Mouse (Mus musculus) testis, adult 2 months (tissue): ENCODE data around the gene Vwa3a.

Experiments
- CTCF ChIP-seq: fragments of 200-500 bp; IDR thresholded peaks from 2 replicates; pipeline ENCODE4 v1.5.1; 2012; ENCODE audit warnings: low read depth, mild to moderate bottlenecking, inconsistent platforms, low read length, moderate library complexity; ENCODE audit not compliant: control insufficient read depth, insufficient read depth, insufficient replicate concordance
- POLR2A ChIP-seq: fragments of 200-500 bp; IDR thresholded peaks from 2 replicates; pipeline ENCODE4 v1.6.1; 2012; ENCODE audit warnings: low read depth, mild to moderate bottlenecking, inconsistent platforms, low read length, moderate library complexity; ENCODE audit not compliant: control insufficient read depth

DNA sequence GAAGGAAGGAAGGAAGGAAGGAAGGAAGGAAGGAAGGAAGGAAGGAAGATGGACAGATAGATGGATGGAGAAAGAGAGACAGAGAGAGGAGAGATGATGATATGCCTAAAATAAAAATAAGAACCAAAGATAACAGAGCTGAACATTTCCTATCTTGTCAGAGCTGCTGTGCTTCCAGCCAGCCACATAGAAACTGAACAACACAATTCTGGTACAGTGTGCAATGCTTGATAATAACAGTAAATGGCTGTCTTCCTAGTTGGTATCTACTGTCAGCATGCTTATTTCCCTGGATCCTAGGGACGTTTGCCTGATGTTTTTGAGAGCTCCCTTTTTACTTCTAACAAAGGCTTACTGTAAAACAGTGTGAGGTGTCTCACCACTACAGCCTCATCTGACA lies 32.3 kb downstream of the Vwa3a start:
- TF ChIP-seq POLR2A (no peak), CTCF (no peak)
